Mouse (Mus musculus) olfactory bulb, adult 2 months (tissue): ENCODE results near the gene Rpp14. TPM values are rescaled to one million over a fixed set of nuclear protein-coding genes. Genes with fewer than 3 reads are reported as not detected.

Experiments
- H3K27ac ChIP-seq: fragments of 200-500 bp; 2 replicates; pipeline ENCODE4 v1.5.1; 2012; ENCODE audit warnings: low read depth, low read length; ENCODE audit not compliant: insufficient read depth
- H3K4me1 ChIP-seq: fragments of 200-500 bp; 2 replicates; pipeline ENCODE4 v1.6.1; 2012; ENCODE audit warnings: low read length; ENCODE audit not compliant: control insufficient read depth, insufficient read depth
- H3K4me3 ChIP-seq: fragments of 200-500 bp; 2 replicates; pipeline ENCODE4 v1.5.1; 2012; ENCODE audit warnings: mild to moderate bottlenecking, low read depth, low read length, moderate library complexity; ENCODE audit not compliant: insufficient read depth
- CTCF ChIP-seq: fragments of 200-500 bp; IDR thresholded peaks from 2 replicates; pipeline ENCODE4 v1.5.1; 2012; ENCODE audit warnings: low read depth, mild to moderate bottlenecking, low read length, moderate library complexity; ENCODE audit not compliant: insufficient read depth
- POLR2A ChIP-seq: fragments of 200-500 bp; IDR thresholded peaks from 2 replicates; pipeline ENCODE4 v1.6.1; 2012; ENCODE audit warnings: mild to moderate bottlenecking, low read depth, low read length, moderate library complexity; ENCODE audit not compliant: insufficient read depth
- WGBS: fragments of 180-500 bp; shearing (Covaris S2); methylation state at CpG from one replicate; pipeline ENCODE4 v1.1.7; 2018; 5-methylcytosine and 5-hydroxymethylcytosine counted together
- polyA plus RNA-seq: library from polyadenylated mRNA; stranded (reverse); fragments of >200 nt; gene quantifications from 2 replicates; pipeline ENCODE4 v1.2.4, GENCODE M21; 2012; ENCODE audit warnings: low replicate concordance; ENCODE audit not compliant: missing spikeins, insufficient read depth, insufficient read length

Gene Rpp14
- polyA plus RNA-seq, 1 experiment, result not detected

GRCm38 (mm10) chr14:8139724-8140710 lies 59.9 kb downstream of the Rpp14 start:
- no peak overlapping the region for H3K27ac ChIP-seq
- 56% methylated on average over 23 of the region's 23 CpGs for WGBS
- H3K4me3 ChIP-seq, result no peak overlapping the region
- no peak for TF ChIP-seq CTCF
- no peak for TF ChIP-seq POLR2A
- peaks cover 2% of the 10 kb centered on the region; the same call in 1 of the 2 replicates for H3K4me1 ChIP-seq

DNA sequence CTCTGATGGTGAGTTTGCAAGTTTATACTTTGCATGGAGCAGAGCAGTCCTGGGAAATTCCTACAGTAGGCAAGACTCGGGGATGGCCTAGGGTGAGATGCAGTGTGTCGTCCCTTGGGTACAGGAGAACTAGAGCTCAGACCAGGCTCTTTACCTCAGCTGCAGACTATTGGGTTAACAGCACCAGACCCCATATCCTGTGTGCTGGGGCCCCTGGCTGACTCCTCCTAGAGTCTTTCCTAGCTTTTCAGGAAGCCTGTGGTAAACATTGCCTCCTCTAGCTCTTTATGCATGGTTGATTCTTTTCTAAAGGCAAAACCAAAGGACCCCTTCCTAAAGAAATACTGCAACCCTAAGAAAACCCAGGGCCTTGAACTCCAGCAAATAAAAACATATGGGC lies 61.0 kb downstream of the Rpp14 start:
- Histone ChIP-seq H3K27ac (no peak overlapping the region), H3K4me1 (no peaks in the 10 kb centered on the region), H3K4me3 (no peak overlapping the region)
- 82% methylated on average over 2 of the region's 2 CpGs for WGBS
- TF ChIP-seq CTCF (no peak), POLR2A (no peak)

Other genes starting within 250 kb of the Rpp14 start
- not detected in 2 replicates for gene Gm45521, start 123.1 kb upstream of the Rpp14 start, polyA plus RNA-seq
- gene Dnase1l3, start 85.8 kb upstream of the Rpp14 start, polyA plus RNA-seq, result not detected in 2 replicates
- gene Abhd6, start 77.5 kb upstream of the Rpp14 start, polyA plus RNA-seq, result not detected in 2 replicates
- not detected in 2 replicates for gene Pxk, start 17.8 kb downstream of the Rpp14 start, polyA plus RNA-seq
- not detected in 2 replicates for gene Pdhb, start 92.7 kb downstream of the Rpp14 start, polyA plus RNA-seq
- gene Kctd6, start 133.8 kb downstream of the Rpp14 start, polyA plus RNA-seq, result not detected in 2 replicates
- not detected in 2 replicates for gene Acox2, start 179.0 kb downstream of the Rpp14 start, polyA plus RNA-seq
- 155 TPM in 1 of 2 replicates, not detected in the other for gene Fam107a, start 237.7 kb downstream of the Rpp14 start, polyA plus RNA-seq